Mouse (Mus musculus) cerebellum, adult 9-11 months (tissue): ENCODE measurements around the gene Ydjc.

ENCODE experiments used
- DNase-seq: peaks from one replicate; pipeline ENCODE4 v3.0.0; 2022

Gene Ydjc

DNA sequence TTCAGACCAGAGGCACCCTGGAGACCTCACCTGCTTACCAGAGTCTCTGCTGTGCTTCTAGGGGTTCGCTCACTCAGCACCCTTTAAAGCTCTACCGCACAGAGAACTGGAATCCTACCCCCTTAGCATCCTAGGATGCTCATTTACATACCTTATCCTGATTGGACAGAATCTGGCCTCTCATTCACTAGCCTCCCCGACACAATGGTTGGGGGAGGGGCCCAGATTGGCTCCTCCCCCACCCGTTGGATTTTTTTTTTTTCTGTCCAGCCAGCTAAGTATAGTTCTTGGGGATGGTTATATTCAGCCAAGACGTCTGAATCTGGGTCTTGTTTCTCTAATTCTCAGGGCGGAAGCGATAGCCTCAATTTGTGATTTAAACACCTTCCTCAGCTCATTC lies at the start of gene Ydjc:
Gene Ydjc (plus strand): TSS at position 283 of the 400 bp plus-strand sequence.
- no peak for DNase-seq

DNA sequence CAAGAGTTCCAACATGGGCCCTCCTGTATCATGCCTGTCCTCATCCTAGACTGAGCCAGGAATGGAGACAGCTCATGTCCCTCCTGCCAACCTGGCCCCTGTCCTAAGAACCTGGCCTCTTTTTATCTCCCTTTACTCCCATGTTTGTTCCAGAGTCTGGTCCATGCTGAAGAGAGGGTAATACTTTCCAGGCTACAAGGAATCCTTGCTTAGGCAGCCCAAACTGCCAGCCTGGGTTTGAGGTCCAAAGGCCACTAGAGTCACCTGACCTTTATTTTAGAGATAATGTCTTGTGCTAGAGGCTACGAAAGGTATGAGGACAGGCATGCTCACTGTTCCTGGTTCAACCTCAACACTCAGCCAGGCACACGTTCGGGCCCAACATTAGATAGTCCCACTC lies 47.5 kb upstream of the Ydjc start:
- DNase-seq, result no peak

DNA sequence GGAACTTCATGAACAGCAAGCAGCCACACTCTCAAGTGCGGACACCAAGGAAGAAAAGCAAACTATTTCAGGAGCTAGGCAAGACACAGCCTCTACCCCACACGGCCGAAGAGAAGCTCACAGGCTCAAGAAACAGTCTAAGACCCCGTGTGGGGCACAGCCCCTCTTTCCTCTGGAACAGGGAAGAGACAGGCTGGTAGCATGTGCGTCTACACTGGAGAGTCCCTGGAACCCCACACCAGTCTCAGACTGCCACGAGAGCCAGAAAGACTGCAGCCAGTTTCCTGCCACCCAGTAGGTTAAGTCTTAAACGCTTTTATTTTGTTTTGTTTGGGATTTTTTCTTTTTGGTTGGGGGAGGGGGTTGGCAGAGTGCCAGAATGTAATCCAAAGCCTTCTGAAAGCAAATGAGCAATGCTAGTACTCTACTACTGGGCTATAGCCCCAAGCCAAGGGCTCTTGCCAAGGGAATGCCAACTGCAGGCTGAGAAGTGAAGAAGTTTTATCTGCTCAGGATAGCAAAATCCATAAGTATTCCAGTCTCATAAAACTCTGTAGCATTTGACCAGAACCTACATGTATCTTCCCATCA lies 41.7 kb upstream of the Ydjc start:
- no peak for DNase-seq

DNA sequence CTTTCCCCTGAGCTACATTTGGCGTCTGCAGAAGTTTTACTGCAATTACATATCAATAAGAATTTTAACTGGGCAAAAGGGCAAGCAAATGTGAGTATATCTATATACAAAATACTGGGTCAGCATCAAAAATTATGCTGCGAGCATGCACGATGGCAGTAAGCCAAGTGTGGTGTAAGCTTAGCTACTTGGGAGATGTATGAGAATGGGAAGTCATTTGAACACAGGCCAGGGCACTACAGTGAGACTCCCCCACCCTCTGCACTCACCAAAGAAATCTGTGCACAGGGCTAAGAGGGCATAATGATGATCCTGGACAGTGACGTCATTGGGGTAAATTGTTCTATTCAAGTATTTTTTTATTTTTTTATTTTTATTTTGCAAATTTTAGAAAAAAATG lies 39.8 kb upstream of the Ydjc start:
- no peak for DNase-seq

DNA sequence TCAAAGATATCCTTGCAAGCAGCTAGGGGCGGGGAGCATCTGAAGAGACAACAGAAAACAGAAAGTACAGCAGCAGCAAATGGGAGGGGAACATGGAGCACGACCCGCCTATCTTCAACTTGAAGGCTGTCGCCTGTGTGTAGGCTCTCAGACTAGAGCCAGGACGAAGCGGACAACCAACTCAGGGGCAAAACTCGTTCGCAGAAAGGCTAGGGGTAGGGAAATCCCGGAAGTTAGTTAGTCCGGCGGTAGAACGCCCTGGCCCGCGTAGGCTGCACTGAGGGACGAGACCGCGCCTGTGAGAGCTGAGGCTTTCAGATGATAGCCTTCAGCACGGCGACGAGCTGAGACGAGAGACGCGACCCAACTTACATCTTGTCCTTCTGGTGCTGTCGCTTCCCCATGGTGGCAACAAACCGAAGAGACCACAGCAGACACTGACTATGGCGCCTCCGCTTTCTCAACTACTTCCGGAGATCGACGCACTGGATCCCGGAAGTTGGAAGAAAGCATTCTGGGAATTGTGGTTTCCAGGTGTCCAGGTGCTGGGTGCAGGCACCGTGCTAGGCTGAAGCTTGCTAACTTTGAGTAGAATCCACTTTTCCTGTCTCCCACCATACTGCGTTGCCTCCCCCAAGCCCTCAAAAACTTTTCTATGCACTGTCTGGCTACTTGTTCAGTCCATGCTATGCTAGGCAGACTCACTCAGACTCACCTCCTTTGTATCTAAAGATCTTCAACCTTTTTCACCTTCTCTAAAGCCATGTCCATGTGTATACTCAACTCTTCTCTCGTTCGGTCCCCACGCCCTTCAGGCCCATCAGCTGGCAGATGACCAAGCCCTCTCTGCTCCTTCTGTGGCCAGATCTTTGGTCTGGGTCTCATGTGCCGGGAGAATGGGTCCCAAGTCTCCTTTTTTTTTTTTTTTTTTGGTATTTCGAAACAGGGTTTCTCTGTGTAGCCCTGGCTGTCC lies 33.4 kb upstream of the Ydjc start, which contains the start of gene Ppil2:
Gene Ppil2 (minus strand): TSS at position 487 of the 973 bp plus-strand sequence.
- DNase-seq, result peak; percentile 78

DNA sequence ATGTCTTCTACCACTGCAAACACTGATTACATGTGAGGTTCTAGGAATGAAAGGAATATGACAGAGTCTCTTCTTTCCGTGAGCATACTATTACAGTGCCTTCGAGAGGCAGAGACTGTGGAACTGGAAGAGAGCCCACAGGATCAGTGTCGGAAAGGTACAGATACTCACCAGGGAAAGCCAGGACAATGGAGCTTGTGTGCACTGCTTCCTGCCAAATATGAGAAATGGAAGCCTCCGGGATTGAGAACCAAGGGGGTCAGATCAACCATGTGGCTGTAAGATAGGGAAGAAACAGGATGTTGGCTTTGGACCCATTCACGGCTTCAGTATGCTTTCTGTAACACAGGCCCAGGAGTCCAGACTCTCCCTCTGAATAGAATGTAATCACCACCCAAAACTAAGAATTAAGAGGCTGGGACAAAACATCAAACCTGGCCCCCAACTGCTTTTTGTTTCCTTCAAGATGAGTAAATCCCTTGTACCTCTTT lies 27.1 kb upstream of the Ydjc start:
- no peak for DNase-seq

DNA sequence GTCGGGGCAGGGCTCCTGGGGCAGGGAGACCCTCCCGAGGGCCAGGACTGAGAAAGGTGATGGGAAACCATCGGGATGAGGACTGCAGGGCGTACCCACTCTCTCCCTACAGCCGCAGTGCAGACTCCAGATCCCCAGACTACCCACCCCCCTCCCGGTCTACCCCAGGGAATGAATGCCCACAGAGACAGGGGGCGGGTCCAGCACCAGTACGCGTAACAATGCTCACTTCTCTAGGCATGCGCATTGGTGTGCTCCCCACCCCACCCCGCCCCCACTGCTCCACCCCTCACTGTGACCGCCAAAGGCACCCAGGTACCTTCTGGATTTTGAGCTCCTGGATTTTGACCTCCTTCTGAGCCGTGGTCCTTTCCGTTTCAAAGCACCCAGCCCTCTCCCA lies 22.9 kb upstream of the Ydjc start:
- DNase-seq, result no peak

DNA sequence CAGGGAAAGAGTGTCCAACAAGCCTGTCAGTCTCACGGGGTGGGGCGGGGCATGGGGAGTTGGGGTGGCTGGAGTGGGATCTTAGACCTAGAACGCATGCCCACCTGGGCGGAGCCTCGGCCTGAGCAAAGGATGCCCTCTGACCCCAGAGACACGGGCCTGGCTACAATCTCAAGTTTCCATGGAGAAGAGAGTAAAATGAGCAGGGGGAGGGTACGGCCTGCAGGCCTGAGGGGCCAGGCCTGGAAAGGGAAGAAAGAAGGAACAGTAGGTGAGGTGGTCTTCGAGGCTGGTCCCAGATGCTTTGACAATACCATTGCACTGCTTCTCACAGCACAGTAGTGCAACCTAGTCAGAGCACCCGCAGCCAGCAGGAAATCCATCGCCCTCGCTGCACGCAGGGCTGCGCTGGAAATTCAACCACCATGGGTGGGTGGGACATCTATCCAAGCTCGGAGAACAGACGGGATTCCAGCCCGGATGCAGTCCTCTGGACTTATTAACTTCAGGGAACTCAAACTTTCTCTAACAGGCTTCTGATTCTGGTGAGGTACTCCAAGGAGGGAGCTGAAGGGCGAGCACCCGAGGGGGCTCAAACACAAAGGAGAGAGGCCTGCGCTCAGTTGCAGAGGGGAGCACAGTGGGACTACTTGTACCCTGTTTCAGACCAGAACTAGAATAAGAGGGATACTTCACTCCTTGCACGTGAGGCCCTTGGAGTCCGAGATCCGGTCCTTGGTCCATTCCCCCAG lies 20.1 kb upstream of the Ydjc start:
- DNase-seq, result no peak

DNA sequence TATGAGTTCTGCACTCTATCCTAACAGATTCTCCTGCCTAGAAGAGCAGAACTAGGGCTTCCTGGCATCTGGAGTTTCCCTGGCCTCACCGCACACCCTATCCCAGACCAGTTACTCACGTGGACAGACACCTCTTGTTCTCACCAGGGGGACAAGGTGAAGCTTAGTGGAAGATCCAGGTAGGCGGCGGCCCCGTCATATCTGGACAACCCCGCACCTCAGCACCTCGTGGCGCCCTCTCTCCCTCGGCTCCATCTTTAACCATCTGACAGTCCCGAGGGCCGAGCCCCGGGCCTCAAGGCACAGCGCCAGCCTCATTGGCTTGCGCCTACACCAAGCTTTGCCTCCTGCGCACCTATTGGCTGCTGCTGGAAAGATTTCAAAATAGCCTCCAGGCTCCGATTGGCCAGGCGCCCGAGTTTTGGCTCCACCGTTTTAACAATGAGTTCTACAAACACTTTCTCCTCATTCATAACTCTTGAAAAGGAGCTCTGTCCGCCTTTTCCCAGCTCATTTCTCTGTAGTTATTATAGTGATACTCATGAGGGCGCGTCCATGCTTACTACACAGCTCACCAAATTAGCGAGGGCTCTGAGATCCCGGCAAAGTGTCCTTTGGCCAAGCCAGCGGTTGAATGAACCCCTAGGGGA lies 19.4 kb upstream of the Ydjc start, which contains the start of gene 2610318N02Rik:
Gene 2610318N02Rik (minus strand): TSS at position 297 of the 650 bp plus-strand sequence.
- DNase-seq, result peak; percentile 65

DNA sequence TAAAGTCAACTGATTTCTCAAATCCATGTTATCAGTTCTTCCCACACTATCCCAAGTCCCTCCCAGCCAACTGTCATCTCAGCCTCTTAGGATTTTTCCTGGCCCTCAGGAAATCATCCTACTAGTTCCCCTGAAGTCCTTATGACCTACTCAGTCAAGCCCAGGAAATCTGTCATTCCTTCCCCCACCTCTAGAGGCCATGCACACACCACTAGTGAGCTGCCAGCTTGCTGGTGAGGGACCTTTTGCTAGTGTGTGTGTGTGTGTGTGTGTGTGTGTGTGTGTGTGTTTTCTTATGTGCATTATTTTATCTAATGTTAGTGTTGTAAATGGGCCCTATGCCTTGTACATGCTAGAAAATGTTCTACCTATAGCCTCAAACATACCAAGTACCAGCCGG lies 17.1 kb upstream of the Ydjc start:
- DNase-seq, result no peak

DNA sequence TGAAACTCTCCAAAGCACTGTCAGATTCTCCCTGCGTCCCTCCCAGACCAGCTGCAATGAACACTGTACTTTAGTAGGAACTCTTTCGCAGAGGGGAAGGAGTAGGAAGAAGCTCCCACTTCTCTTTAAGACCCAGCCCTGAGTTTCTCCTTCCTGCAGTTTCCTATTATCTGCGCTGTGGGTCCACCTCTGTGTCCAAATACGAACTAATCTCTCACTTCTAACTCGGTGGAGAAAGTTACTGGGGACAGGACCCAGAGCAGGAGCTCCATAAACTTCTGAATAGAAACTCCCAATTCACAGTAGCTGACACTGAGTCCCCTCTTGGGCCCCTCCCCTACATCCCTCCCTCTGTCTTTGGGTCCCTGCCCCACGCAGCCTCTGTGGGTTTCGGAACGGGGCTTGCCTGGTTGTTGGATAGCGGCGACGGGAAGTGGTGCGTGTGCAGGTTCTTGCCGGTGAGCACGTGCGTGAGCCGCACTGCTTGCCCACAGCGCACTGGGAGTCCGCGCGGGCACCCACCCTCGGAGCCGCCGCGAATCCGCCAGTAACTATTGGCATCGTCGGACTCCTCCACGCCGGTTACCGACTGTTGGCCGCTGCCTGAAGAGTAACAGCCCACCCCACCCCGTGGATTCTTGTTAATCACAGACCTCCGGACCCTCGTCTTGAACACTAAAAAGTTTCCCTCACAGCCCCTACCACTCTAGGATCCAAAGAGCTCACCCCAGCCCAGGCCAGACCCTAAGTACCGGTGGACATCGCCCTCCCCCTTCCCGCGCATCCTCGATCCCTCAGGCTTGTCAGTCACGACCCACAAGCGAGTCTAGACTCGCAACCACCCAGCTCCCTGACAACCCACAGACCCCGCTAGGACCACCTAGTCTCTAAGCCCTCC lies 13.0 kb upstream of the Ydjc start:
- DNase-seq, result peak; percentile 53

DNA sequence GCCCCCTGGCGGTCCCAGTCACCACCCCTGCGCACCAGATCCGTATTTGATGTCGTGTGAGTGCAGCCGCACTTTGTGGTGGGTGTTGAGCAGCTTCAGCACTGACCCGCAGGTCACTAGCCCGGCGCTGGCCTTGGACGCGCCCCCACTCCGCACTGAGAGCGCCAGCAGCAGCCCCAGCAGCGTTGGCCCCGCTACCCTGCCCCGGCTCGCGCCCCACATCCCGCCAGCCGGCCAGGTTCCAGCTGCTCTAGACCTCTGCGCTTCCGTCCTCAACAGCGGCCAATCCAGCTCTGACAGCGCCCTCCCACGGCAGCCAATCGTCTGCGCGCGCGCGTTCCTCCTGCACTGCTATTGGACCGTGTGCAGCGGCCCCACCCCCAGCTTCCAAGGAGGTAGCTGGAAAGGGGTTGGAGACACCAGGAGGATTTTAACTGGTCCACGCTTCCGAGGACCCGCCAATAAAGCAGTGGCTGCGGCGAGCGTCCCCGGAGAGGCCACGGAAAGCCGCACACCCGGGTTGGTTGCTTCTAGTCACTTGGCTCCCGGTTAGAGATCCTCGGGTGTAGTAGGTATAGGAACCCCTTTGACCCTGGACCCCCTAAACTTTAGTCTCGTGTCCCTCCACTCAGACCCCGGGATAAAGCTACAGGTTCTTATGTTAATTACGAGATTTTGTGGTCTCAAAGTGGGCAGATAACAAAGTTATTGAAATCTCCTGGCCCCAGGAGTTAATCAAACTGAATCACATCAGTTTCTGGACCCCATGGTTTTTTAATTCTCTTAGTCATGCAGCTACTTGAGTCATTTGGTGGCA lies 12.1 kb upstream of the Ydjc start, which contains the start of gene Sdf2l1:
Gene Sdf2l1 (minus strand): TSS at position 295 of the 817 bp plus-strand sequence.
- DNase-seq, result peak; percentile 97

DNA sequence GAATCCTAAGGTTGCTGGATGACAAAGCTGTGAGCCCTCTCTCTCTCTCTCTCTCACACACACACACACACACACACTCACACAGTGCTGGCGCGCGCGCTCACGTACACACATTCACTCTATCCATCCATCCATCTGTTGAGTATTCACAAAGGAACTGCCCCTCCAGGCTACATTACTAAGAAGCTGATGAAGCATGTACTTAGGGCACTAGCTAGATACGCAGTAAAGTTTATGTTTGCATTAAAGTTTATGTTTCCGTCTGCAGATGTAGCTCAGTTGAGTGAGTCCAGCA lies 11.6 kb upstream of the Ydjc start:
- no peak for DNase-seq

DNA sequence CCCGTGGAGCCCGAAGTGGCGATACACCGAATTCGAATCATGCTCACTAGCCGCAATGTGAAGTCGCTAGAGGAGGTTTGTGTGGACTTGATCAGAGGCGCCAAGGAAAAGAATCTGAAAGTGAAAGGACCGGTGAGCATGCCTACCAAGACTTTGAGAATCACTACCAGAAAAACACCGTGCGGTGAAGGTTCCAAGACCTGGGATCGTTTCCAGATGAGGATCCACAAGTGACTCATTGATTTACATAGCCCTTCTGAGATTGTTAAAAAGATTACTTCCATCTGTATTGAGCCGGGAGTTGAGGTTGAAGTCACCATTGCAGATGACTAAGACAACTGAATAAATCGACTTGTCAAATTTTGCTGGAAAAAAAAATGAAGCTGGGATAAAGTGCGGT lies 7.1 kb upstream of the Ydjc start:
- no peak for DNase-seq

DNA sequence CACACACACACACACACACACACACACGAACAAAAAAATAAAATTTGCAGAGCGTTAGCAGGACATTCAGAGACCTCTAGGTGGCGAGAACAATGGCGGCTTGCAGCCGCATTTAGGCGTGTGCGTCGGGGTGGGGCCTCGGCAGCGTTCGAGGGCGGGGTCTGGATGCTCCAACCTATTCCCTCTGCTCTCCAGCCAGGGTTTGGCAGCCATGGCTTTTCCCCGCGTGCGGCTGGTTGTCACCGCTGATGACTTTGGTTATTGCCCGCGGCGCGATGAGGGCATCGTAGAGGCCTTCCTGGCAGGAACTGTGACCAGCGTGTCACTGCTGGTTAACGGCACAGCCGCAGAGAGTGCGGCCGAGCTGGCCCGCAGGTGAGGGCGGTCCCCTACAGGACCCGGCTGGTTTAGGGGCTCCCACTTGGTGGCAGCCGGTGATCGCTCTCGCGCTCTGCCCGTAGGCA lies 2.4 kb downstream of the Ydjc start, which contains the start of gene Ccdc116:
Gene Ccdc116 (minus strand): TSS at position 458 of the 464 bp plus-strand sequence.
- DNase-seq, result peak; percentile 88

DNA sequence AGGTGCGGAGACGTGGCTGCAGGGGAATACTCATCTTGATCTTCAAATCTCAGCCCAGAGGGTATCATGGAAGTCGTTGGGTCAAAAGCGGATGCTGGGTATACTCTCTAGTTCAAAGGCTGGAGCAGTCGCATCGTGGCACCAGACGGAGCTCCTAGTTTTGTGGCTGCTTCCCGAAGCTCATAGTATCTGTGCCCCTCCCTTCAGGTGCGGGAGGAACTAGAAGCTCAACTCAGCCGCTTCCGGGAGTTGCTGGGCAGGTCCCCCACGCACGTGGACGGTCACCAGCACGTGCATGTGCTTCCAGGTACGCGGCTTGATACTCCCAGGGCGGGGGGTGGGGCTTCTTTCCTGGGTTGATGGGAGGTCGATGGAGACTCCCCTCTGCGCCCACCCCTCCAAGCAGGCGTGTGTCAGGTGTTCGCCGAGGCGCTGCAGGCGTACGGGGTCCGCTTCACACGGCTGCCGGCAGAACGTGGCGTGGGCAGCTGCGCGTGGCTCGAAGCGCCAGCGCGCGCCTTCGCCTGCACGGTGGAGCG lies 3.0 kb downstream of the Ydjc start:
- peak; percentile 39 for DNase-seq

DNA sequence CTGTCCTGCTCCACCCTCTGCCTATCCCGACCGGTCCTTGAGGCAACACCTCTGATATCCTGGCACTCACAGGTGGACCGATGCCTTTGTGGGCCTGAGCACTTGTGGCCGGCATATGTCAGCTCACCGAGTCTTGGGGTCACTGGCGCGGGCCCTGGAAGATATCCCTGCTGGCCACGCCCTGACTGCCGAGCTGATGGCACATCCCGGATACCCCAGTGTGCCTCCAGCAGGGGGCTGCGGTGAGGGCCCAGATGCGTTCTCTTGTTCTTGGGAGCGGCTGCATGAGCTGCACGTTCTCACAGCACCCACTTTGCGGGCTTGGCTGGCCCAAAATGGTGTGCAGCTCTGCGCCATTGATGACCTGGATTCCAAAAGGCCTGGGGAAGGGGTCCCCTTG lies 3.7 kb downstream of the Ydjc start:
- peak; percentile 44 for DNase-seq

DNA sequence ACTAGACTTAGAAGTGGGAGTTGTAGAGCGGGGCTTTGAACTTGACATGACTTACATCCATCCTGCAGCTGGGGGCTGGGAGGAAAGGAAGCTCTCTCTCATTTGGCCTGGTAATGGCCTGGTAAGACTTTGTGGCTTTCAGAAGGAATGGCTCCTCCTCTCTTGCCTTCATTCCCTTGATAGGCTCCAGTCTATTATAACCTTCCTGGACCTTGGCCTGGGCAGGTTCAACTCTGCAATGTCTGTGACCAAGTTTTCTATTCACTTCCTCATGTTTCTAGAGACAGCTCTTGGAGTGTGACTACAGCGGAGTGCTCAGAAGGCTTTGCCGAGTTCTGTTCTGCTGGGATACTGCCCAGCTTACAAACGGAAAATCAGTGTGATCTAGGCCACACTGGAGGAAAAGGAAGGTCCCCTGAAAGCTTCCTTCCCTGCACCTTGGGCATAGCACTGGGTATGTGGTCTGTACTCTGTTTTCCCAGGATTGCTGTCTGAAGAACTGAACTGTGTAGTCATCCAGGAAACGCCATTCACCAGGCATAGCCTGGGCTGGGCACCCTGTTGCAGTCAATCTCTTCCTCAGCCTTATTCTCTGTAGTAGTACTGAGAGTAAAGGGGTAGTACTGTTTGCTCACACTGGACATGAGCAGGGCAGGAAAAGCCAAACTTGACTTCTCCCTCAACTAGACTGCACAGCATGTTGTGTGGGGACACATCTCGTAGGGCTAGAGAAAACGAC lies 6.3 kb downstream of the Ydjc start:
- DNase-seq, result no peak

DNA sequence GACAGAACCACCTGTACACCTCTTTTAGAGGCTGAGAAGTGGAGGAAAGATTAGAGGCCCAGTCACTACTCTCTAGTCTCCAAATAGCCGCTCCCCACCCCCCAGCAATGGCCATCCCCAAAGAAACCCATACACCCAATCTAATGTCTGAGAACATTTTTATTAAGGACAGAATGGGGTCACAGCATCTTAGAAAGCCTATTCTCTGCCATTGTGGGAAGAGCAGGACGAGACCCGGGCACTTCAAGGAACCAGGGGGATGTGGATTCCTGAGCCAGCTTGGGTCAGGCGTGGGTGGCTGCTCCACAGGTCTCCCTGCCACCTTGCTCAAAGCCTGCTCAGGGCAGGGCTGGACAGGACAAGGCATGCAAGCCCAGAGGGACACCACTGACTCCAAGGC lies 7.5 kb downstream of the Ydjc start:
- DNase-seq, result no peak

DNA sequence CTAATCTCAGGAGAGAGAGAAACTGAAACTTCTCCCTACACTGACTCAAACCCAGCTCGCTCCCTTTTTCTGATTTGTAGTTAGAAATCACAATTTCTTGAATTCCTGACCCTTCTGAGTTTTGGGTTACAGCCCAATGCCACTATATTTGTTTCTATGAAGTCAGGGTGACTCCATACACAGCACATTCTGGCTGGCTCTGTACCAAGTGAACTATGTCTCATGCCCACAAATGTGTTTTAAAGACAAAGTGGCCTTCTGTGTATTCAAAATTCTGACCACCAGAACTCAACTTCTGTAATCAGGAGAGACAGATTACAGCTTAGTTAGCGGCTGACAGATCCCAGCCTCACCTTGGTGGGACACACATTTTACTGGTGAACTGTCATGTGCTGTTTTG lies 9.9 kb downstream of the Ydjc start:
- DNase-seq, result no peak
